Mouse (Mus musculus): ENCODE measurements around the gene Smco4. TPM values are rescaled to one million over a fixed set of nuclear protein-coding genes. Genes with fewer than 3 reads are reported as not detected.
A peak's percentile ranks its signal among the peaks of the same experiment; 100 is the strongest.
"Not testable (repeated sequence)": the region's sequence is repeated elsewhere in the genome, so short reads cannot be mapped to it uniquely, and the experiment has no call there.

The Smco4 gene
- total and polyA plus RNA-seq, 2 experiments from 2014 or later = 0.64 to 4.4 TPM

DNA sequence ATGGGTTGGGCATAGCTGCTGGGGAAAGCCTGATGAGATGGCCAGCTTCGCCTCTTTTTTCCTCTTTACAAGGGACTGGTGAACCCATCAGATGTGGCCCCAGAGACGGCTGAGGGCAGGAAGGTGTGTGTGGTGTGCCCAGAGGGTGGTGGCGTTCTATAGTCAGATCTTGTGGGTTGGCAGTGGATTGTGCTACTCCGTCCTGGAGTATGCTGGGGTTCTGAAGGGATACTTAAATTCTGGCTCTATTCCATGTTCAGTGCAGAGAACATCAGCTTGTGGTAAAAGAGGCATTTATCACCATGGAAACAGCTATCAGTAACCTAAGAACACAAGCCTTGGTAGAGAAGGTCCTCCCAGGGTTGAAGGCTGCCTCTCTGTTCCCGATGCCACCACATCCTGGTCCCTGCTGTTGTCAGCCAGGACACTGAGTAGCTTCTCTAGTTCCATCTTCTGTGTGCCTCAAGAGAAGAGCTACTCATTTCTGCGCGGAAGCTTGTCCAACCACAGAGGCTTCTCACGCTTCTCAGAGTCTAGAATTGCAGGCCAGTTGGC is 45.8 kb downstream of the Smco4 start:
- ATAC-seq (no peak), DNase-seq (no peak)
- no peak overlapping the region for H3K9ac ChIP-seq
- H3K4me2 ChIP-seq (ENCODE audit: low read depth) = no peak overlapping the region
- H3K4me1 ChIP-seq (ENCODE audit: insufficient read depth) = no peaks in the 10 kb centered on the region
- 82% methylated on average over 8 of the region's 8 CpGs for WGBS
- no peaks in the 10 kb centered on the region for H3K36me3 ChIP-seq (ENCODE audit: insufficient read depth)
- no peak for TF ChIP-seq CTCF (IDR thresholded peaks at IDR 0.05; ENCODE audit: low read depth)
- H3K4me3 ChIP-seq (ENCODE audit: low read depth, low read length) = no peak overlapping the region
- H3K27ac ChIP-seq (ENCODE audit: low read depth, low read length) = no peak overlapping the region
- no peaks in the 10 kb centered on the region for H3K27me3 ChIP-seq (ENCODE audit: insufficient read depth, low read length)
- H3K9me3 ChIP-seq (ENCODE audit: low read length) = no peaks in the 10 kb centered on the region

DNA sequence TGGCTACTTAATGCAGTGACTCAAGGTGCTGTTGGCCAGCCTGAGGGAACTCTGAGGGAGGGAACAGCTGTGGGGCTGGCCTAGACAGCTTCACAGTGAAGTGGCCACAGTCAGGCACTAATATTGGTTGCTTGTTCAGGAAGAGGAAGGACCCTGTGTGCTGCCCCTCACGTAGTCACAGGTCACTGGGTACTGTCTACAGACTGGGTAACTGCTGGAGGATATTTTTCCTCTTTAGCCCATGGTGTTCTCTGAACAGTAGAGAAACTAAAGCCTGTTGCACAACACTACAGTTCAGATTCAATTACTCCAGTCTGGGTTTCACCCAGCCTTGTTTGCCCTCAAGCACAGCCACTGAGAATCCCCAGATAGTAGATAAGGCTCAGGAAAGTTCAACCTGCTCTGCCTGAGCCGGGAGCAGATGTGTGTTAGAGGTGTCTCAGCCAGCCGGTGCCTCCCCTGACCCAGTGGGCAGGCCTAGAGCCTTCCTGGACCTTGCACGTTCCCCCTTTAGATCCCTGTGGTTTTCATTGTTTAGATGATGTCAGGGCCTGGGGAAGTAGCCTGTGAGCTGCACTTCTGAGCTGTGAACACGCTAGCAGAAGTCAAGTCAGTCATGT is 48.6 kb downstream of the Smco4 start:
- TF ChIP-seq CTCF (IDR thresholded peaks at IDR 0.05; ENCODE audit: low read depth) = no peak
- 83% methylated on average over 5 of the region's 5 CpGs for WGBS
- Histone ChIP-seq H3K27me3 (ENCODE audit: insufficient read depth, low read length) (no peaks in the 10 kb centered on the region), H3K36me3 (ENCODE audit: insufficient read depth) (no peaks in the 10 kb centered on the region), H3K9me3 (ENCODE audit: low read length) (no peaks in the 10 kb centered on the region), H3K4me2 (ENCODE audit: low read depth) (no peak overlapping the region), H3K4me1 (ENCODE audit: insufficient read depth) (no peaks in the 10 kb centered on the region), H3K4me3 (ENCODE audit: low read depth, low read length) (no peak overlapping the region), H3K9ac (no peak overlapping the region), H3K27ac (ENCODE audit: low read depth, low read length) (no peak overlapping the region)
- no peak for ATAC-seq
- DNase-seq = no peak

DNA sequence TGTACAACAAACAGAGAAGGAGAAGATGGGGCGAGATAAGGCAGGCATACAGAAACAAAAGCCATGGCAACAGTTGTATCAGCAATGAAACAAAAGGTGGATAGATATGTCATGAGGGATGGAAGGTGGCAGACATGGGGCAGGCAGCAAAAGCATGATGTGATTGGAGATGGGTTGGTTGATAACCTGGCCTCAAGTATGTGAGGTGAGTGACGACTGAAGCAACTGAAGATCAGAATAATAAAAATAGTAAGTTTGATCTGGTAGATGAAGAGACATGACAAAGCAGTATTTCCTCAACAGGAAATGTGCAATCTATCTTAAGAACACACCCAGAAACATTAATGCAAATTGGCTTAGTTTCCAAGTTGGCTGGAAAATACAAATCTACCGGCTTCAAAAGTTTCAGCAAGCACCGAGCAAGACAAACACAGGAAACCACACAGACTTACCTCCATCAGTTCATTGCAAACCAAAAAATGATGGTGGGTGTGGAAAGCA is 57.3 kb downstream of the Smco4 start:
- no peak overlapping the region for H3K9ac ChIP-seq
- no peaks in the 10 kb centered on the region for H3K4me1 ChIP-seq (ENCODE audit: insufficient read depth)
- no peak for ATAC-seq
- H3K4me3 ChIP-seq (ENCODE audit: low read depth, low read length) = no peak overlapping the region
- no peak overlapping the region for H3K4me2 ChIP-seq (ENCODE audit: low read depth)
- no peak for TF ChIP-seq CTCF (IDR thresholded peaks at IDR 0.05; ENCODE audit: low read depth)
- WGBS = 87% methylated on average over 4 of the region's 4 CpGs
- no peaks in the 10 kb centered on the region for H3K9me3 ChIP-seq (ENCODE audit: low read length)
- H3K27ac ChIP-seq (ENCODE audit: low read depth, low read length) = no peak overlapping the region
- DNase-seq = no peak
- H3K27me3 ChIP-seq (ENCODE audit: insufficient read depth, low read length) = no peaks in the 10 kb centered on the region
- no peaks in the 10 kb centered on the region for H3K36me3 ChIP-seq (ENCODE audit: insufficient read depth)

DNA sequence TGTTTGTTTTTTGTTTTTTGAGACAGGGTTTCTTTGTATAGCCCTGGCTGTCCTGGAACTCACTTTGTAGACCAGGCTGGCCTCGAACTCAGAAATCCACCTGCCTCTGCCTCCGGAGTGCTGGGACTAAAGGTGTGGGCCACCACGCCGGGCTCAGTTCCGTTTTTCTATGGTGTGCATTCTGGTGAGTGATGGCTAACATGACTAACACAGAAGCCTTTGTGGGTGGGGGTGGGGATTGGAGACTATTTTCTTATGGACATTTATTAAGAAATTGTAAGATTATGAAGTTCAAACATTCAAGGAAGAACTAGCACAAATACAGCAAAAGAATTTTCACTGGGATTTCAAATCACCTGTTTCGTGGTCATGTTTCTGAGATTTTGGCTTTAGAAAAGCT is 57.8 kb downstream of the Smco4 start:
- not testable (repeated sequence) for H3K36me3 ChIP-seq (ENCODE audit: insufficient read depth); H3K9me3 ChIP-seq (ENCODE audit: low read length); H3K9ac ChIP-seq; ATAC-seq; H3K4me1 ChIP-seq (ENCODE audit: insufficient read depth); DNase-seq; H3K4me3 ChIP-seq (ENCODE audit: low read depth, low read length); H3K27me3 ChIP-seq (ENCODE audit: insufficient read depth, low read length); H3K4me2 ChIP-seq (ENCODE audit: low read depth); H3K27ac ChIP-seq (ENCODE audit: low read depth, low read length)
- 95% methylated on average over 6 of the region's 6 CpGs for WGBS

DNA sequence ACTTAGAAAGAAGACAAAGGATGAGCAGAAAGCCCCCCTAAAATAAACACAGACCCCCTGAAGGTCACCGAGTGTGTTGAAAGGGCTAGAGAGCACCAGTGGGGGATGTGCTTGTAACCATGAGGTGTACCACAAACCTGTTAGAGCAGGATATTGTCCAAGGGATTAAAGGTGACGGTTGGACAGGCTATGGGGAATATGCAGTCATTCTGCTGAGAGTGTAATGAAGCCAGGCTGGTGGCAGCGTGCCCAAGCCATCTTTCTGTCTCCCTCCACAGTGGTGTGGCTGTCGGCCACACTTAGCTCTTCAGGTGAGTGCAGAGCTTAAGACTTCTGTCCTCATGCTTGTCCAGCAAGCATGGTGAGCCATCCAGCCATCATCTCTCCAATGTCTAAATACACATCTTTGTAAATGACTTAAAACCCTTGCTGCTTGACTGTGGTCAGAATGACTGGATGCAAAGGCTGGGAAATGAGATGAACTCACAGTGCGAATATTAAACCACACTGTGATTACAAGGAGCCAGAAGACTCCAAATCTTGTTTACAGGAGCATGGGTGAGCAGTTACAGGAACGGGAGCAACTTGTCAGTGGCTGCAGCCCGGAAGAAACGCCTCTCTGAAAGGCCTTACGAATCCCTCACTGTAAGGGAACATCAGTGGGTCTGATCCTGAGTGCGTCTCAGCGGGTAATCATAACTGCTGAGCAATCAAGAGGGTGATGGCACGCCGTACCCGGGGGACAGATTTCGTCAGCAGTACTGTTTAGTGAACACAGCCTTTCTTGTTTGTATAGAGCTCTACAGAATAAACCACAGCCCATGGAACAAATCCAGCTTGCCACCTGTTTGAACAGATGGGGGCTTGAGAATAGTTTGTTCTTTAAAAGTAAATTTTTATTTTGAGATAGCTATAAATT is 59.0 kb downstream of the Smco4 start:
- Histone ChIP-seq H3K4me3 (ENCODE audit: low read depth, low read length) (no peak overlapping the region), H3K4me1 (ENCODE audit: insufficient read depth) (no peaks in the 10 kb centered on the region), H3K27me3 (ENCODE audit: insufficient read depth, low read length) (no peaks in the 10 kb centered on the region), H3K9me3 (ENCODE audit: low read length) (no peaks in the 10 kb centered on the region), H3K27ac (ENCODE audit: low read depth, low read length) (no peak overlapping the region), H3K4me2 (ENCODE audit: low read depth) (no peak overlapping the region), H3K9ac (no peak overlapping the region), H3K36me3 (ENCODE audit: insufficient read depth) (no peaks in the 10 kb centered on the region)
- no peak for TF ChIP-seq CTCF (IDR thresholded peaks at IDR 0.05; ENCODE audit: low read depth)
- ATAC-seq = peak; percentile 75
- peak; percentile 59 for DNase-seq
- WGBS = 55% methylated on average over 15 of the region's 15 CpGs

DNA sequence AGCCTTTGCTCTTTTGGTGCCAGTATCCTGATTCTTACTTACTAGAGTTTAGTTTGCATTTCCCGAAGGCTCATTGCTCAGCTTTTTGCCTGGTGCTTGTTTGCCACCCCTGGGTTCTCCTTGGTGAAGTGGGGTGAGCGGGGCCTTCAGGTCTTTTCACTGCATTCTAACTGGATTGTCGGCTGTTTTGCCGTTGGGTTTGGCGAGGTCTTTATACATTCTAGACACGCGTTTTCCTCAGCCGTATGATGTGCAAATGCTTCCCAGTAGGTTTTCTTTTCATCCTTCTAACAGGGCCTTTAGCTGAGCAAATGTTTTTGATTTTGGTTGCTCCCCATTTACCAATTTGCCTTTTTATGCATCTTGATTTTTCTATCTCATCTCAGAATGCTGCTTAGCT is 60.1 kb downstream of the Smco4 start:
- Histone ChIP-seq H3K4me3 (ENCODE audit: low read depth, low read length) (no peak overlapping the region), H3K27me3 (ENCODE audit: insufficient read depth, low read length) (no peaks in the 10 kb centered on the region), H3K27ac (ENCODE audit: low read depth, low read length) (no peak overlapping the region), H3K9ac (no peak overlapping the region), H3K4me2 (ENCODE audit: low read depth) (no peak overlapping the region), H3K36me3 (ENCODE audit: insufficient read depth) (no peaks in the 10 kb centered on the region), H3K4me1 (ENCODE audit: insufficient read depth) (no peaks in the 10 kb centered on the region), H3K9me3 (ENCODE audit: low read length) (no peaks in the 10 kb centered on the region)
- DNase-seq (no peak), ATAC-seq (peak; percentile 54)
- WGBS = 51% methylated on average over 8 of the region's 8 CpGs
- TF ChIP-seq CTCF (IDR thresholded peaks at IDR 0.05; ENCODE audit: low read depth) = no peak

DNA sequence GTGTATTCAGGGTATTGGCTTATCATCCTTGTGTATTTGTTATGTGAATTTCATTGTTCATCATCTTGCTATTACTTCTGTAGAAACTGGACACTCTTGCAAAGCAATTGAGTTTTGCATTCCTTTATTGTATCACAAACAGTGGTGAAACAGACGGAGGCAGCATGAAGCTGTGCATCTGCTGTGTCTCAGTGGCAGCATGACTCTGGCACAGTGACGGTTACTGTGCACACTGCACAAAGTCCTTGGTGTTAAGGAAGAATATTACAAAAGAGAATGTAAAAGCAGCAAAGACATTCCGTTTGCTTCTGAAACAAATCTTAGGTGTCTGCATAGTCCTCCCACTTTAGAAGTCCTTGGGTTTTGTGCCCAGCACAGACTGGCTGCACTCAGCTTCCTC is 67.2 kb downstream of the Smco4 start:
- ATAC-seq (peak; percentile 55; the same call in 1 of the 2 replicates), DNase-seq (peak; percentile 29)
- no peak overlapping the region for H3K9ac ChIP-seq
- WGBS = 52% methylated on average over 3 of the region's 3 CpGs
- no peaks in the 10 kb centered on the region for H3K9me3 ChIP-seq (ENCODE audit: low read length)
- no peak overlapping the region for H3K4me3 ChIP-seq (ENCODE audit: low read depth, low read length)
- no peaks in the 10 kb centered on the region for H3K27me3 ChIP-seq (ENCODE audit: insufficient read depth, low read length)
- TF ChIP-seq CTCF (IDR thresholded peaks at IDR 0.05; ENCODE audit: low read depth) = no peak
- no peaks in the 10 kb centered on the region for H3K36me3 ChIP-seq (ENCODE audit: insufficient read depth)
- H3K4me1 ChIP-seq (ENCODE audit: insufficient read depth) = no peaks in the 10 kb centered on the region
- no peak overlapping the region for H3K27ac ChIP-seq (ENCODE audit: low read depth, low read length)
- no peak overlapping the region for H3K4me2 ChIP-seq (ENCODE audit: low read depth)
